Mouse (Mus musculus) CD4-positive, CD25-positive, alpha-beta regulatory T cell, adult 4 months (primary cell): Measurements from ENCODE around the gene Il13. TPM values are rescaled to one million over a fixed set of nuclear protein-coding genes. Genes with fewer than 3 reads are reported as not detected.

Experiments
- ATAC-seq: one replicate; pipeline ENCODE4 v1.8.0; 2017
- polyA plus RNA-seq, 2 experiments: library from polyadenylated mRNA; unstranded; fragments of 100-300 nt; shearing (Covaris generic); gene quantifications; one replicate each; pipeline ENCODE4 v1.2.1; 2017

Il13 gene
- polyA plus RNA-seq, 2 experiments from 2014 or later = not detected

DNA sequence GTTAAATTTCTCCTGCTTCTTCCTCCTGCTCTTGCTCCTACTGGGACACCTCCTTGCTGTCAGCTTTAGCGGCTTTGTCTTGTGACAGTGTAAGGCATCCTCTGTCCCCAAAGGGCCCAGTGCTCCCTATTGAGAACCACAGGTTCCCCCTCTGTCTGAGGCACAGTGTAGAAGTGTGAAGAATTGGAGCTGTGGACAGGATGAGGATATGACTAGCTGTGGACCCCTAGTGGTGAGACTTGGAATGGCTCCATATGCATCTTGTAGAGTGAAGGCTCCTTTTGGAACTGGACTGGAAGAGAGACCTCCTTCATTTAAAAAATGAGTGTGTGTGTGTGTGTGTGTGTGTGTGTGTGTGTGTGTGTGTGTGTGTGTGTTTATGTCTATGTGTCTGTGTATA lies 6.6 kb downstream of the Il13 start:
- peak; percentile 76 for ATAC-seq

DNA sequence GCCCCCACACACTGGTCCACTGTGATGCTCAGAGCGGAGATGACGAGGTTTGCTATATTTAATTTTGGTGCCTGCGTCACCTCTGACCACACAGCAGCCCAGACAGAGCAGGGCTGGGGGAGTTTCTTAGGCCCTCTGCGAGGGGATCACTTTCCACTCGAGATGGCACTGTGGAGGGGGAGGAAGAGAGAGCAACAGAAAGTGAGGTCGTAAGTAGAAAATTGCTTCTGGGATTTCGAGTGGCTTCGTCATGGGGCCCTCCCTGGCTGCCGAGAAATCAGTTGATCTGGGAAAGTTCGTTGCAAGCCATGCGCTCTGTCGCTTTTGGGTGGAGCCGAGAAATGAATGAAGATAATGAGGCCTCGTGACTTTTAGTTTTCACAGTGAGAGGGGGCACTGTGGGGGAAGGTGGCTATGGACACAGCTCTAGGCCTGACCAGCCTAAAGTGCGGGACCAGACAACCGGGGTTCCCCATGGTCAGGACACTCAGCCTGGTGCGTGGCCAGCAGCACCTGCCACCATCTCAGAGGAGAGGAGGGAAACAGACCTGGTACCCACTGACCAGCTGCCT lies 7.6 kb downstream of the Il13 start:
- ATAC-seq = no peak

DNA sequence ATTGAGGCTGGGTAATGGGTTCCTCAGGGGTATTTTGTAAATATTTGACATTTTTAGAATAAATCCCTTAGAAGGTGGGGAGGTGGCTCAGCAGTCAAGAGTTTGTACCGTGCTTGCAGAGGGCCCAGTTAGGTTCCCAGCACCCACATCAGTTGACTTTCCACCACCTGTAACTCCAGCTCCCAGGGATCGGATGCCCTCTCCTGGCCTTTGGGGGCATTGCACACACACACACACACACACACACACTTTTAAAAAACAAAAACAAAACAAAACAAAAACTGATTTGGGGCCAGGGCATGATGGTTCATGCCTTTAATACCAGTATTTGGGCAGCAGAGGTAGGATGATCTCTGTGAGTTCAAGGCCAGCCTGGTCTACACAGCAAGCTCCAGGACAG lies 10.4 kb downstream of the Il13 start:
- ATAC-seq = no peak

DNA sequence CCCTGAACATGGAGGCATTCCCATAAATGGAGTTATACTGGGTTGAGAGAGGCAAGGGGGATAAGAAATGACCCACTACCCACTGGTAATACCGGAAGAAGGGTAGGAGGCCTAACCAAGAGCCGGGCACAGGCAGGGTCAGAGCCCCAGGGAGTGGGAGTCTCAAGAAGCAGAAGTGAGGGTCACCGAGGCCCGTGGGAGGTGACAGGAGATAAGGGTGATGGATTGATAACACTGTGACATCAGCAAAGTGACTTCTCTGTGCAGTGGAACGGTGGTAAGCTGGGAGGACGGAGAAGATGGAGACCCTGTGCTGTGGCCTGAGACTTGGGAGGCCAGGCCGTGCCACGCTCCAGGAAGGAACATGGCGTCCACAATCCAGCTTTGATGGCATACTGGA lies 10.9 kb downstream of the Il13 start:
- no peak for ATAC-seq

DNA sequence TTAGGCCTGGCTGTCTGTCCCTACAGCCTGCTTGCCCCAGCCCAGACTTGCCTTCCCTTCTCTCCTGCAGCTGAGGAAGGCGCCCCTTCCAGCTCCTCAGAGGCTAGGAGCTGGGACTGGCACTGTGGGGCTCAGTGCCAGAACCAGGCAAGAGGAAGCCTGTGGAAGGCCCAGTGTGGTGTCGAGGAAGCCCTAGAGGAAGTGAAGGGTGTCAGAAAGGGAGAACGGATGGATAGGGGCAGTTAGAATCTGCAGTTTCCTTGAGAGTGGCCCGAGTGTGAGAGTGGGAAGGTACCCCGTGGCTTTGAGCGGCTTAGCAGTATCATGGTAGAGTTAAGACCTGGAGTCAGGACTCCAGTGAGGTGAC lies 12.1 kb downstream of the Il13 start:
- ATAC-seq = no peak

DNA sequence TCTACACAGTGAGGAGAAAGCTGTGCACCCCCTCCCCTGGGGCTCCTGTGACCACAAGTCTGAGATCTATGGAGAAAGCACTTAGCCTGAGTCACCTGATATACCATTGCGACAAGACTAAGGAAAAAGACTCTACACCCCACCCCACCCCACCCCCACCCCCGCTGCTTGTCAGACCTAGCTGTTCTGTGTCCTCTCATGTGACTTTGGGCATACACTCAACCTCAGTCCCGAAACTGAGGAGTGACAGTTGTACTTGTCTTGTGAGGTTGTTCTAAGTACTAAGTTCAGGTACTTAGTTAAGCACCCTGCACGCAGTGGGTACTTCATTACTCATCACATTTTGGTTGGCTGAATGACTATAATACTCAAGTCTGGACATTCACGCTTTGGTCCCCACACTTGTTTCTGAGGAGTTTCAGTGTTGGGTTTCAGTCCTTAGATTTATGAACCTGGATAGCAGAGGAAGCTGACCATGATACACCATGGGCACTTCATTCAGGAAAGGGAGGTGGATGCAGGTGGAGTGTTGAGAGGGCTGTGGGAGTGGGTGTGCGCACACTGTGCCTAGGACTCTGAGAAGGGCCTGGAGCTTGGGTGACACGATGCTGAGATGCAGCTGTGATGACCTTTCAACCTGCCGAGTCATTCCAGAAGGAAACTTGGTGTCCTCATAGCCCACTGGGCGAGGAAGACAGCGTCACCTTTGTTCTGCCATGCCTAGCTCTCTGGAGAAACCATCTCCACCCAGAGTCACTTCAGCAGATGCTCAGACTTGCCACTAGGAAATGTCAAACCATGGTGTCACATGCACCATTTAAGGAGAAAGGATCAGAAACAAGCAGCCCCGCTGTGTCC lies 12.7 kb downstream of the Il13 start:
- ATAC-seq = no peak

DNA sequence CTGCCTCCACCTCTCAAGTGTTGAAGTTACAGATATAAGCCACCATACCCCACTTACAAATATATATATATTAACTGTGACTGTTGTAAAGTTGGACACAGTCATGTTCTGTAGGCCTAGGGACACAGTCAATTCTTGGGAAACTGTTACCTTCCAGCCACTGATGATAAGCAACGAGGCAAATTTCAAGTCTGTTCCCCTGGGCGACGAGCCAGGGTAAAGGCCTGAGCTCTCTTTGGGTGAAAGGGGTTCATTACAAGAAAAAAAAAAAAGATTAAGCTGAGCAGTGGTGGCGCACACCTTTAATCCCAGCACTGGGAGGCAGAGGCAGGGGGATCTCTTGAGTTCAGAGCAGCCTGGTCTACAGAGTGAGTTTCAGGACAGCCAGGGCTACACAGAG lies 14.4 kb downstream of the Il13 start:
- ATAC-seq = no peak

DNA sequence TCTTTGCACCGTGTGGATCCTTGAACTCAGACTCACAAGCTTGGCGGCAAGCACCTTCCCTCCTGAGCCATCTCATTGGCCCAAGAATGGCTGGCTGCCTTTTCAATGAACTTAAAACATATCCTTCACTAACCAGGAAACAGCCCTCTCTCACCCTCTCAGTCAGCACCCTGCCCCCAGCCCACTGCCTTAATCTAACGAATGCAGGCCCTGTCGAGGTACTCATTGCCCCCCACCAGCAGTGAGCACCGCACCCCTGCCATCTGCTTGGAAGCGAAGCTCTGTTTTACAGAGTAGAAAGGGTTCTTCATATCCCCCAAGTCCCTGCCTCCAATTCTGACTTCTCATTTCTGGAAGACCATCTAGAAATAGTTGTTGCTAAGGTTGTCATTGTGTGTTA lies 15.1 kb downstream of the Il13 start:
- no peak for ATAC-seq

DNA sequence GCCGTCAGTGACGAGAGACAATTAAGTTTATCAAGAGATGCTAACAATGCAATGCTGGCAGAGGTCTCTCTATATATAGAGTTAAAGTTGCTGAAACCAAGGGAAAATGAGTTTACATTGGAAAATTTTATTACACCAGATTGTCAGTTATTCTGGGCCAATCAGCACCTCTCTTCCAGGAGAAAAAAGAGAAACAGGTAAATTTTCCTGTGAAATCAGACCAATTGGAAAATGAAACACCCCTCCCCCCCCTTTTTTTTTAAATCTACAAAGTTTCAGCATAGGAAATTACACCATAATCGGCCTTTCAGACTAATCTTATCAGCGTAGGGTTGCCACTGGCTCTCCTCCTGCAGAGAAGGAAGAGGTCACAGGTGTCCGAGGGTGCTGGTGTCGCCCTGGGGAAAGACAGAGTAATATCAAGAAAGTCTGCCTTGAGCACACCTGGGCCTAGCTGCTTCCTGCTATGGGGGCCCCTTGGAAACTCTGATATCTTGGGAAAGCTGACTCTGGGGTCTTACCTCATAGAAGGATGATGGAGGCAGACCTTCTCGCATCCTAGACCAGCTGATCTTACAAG lies 15.8 kb downstream of the Il13 start, which contains the start of gene Il4:
Gene Il4 (minus strand): TSS at position 51 of the 580 bp plus-strand sequence.
- ATAC-seq = no peak

DNA sequence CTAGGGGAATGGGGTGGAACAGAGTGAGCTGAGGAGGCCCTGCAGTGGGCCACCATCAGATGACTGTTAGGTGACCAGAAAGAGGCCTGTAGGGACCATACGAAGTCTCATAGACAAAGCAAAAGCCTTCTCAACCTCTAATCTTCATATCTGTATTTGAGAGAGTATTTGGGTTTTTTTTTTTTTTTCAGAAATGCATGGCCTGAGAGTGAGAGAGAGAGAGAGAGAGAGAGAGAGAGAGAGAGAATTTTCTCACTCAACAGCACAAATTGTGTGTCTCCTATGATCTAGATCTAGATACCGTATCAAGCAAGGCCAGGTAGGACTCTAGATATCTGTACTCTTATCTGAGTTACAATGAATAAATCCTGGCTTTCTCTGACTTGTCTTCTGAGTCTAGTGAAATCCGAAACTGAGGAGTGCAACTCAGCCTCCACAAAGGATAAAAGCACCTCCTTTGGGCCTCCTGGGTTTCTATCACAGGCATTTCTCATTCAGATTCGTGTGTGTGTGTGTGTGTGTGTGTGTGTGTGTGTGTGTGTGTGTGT lies 16.9 kb downstream of the Il13 start:
- ATAC-seq = no peak

DNA sequence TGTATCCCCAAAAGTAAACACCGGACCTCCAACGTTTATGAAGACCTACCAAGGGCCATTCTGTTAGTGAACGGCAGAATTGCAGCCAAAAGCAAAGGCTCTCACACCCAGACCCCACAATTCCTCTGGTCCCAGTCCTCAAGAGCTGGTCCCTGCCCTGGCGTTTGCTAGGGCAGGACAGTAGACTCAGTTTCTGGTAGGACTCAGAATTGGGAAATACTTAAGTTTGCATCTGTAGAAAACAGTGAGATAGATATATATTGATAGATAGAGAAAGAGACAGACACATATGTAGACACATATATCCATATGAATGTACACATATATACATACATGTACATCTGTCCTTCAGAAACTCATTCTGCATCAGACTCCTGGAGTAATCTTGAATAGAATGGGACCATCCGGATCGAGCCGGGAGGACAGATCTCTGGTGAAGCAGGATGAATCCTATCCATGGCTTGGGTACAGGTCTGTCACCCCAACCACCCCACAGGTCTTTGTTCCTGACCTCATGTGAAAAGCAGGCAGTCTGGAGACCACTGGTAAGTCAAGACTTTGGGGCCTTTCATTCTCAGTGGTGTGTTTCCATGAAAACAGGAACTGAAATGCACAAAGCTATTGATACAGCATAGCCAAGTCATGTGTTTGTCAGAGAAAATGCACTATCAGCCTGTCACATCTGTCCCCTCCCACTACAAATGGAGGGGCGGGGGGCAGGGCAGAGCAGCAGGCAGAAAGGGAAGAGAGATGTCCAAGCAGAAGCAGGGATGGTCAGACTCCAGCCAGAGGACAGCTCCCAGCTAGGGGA lies 17.5 kb downstream of the Il13 start:
- ATAC-seq = peak; percentile 43

DNA sequence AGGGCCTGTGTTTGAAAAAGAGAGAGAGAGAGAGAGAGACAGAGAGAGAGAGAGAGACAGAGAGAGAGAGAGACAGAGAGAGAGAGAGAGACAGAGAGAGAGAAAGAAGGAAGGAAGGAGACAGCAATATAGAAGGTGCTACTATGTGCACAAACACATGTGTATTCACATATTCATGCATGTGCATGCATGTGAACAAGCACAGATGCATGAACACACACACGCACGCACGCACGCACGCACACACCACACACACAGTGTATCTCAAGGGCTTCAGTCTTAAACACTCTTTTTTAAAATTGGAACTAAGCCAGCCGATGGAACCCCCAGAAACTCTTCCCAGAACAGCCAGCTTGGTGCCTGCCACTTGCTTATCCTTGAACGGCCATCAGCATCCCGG lies 18.9 kb downstream of the Il13 start:
- ATAC-seq = no peak

DNA sequence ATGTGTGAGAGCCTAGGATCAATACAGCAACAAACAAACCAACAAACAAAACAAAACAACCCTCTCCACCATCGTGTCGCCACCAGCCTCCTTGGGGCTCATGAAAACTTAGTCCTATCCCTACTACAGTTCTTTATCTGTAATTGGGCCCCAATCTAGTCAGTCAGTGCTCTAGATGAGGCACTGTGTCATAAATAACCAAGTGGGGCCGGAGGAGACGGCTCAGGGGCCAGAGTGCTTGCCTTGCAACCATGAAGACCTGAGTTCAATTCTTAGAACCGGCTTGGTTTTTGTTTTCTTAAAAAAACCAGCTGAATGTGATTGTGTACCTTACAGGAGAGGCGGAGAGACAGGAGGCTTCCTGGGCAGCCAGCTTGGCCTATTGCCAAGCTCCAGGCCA lies 19.3 kb downstream of the Il13 start:
- no peak for ATAC-seq

DNA sequence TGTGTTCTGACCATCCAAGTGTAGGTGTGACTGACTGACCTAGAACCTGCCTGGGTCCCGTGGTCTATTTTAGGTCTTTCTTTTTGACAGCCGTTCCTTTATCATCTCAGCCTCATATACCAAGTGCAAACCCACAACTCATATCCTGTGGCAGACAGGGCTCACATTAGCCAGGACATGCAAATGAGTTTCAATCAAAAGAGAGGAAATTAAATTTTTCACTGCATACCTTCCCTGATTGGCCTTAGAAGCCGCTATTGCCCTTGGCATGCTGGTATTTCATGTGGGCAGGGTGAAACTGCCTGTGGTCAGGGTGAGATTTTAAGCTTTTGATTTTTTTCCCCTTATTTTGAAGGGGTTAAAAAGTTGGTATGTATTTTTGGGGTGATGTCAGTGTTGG lies 24.8 kb downstream of the Il13 start:
- ATAC-seq = peak; percentile 70

DNA sequence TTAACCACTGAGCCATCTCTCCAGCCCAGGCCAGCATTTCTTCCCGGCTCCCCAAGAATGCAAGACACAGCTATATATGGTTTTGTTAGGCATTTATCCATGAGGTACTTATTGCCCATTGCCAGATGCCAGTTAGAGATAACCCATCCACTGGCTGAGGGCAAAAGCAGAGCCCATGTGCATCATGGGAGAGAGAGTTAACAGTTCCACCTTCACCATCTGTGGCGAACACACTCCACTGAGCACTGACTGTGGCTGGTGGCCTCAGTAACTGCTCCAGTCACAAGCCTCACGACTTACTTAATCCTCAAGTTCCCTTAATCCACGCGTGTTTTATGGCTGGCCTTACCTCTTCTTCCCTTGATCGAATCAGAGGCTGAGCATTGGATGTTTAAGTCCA lies 25.3 kb downstream of the Il13 start:
- ATAC-seq = no peak

DNA sequence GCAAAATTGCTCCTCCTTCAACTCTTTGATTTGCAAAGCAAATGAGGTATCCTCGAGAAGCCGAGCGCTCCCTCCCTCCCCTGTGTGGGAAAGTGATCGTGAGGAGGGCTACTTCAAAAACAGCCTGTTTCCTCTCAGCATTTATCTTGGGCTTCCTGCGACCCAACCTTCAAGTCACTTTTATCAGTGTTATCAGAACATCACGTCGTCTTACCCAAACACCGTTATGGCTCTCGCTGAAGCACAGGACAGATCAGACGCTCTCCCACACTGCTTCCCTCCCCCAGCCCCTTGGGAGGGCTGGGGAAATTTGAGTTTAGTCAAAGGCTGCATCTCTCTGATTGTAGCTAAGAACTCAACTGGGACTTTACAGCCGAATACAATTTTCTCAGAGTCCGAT lies 28.9 kb downstream of the Il13 start:
- peak; percentile 58 for ATAC-seq

DNA sequence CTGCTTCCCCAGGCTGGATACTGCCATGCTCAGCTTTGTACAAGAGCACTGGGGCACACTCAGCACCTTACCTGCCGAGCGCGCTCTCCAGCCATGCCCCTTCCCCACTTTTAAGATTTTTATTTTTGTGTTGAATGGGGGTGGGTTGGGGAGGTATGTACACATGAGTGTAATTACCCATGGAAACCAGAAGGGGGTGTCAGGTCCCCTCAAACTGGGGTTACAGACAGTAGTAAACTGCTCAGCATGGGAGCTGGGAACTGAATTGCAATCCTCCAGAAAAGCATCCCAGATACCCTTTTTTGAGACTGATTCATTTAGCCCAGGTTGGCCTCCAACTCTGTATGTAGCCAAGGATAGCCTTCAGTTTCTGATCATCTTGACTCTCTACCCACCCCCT lies 29.5 kb downstream of the Il13 start:
- ATAC-seq = no peak

DNA sequence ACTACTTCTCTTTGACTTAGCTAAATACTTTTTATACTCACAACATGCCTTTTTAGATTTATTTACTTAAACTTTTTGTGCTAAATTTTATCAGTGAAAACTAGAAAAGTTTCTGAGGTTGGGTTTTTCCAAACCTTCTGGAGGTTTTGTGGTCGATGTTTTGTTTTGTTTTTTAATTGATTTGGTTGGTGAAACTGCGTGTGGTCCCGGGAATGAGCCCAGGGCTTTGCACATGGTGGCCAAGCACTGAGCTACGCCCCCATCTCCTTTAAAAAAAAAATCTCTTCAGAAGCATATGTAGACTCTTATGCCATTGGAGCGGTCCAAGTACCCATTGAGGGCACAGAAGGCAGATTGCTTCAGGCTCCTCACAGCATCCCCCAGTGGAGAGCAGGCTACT lies 43.4 kb downstream of the Il13 start:
- ATAC-seq = no peak

DNA sequence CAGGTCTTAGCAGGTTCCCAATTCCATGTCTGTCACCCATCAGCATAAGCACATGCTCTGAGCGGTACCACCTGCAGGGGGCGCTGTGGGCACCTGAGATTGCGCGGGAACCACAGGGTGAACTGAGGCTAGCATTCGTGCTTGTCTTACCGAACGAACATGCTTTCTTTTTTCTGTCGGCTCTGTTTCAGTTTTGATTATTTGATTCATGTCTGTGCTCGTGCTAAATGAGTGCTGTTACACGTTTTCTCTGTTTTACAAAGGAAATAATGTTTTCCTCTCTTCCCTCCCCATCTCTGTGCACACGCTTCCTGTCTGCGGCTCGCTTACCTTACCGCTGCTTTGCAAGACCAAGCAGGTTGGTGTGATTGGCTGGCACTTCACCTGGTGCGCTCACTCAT lies 44.1 kb downstream of the Il13 start:
- ATAC-seq = peak; percentile 91

DNA sequence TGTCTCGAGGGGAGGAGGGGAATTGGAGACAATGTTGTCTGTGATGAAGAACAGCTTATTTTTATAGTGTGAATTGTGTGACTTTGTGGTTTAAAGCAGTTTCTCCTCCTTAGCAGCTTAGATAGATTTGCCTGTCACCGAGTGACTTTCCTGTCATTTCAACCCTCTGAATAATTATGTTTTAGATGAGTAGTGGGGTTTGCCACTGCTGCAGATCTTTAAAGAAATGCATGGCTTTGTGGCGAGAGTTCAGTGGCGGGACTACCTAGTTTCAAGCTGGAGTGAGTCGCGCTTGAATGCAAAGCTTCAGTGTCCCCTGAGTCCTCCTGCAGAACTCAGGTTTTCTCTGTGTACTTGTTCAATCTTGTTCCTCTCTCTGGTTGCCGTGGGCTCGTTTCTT lies 46.2 kb downstream of the Il13 start:
- no peak for ATAC-seq

DNA sequence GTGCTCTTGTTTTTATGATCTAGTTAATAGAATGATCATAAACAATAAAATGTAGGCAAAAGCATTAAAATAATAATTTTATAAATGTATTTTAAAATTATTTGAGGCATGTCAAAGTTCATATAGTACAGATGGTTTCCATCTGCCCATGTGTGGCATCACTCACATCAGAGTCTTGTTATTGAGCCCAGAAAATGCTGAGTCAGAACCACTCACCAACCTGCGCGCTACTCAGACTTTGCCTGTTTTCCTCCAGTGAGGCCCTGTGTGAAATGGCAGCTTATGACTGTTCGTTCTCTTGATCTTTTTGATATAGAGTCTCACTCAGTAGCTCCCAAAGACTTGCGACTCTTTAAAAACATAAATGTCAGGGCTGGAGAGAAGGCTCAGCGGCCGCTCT lies 49.0 kb downstream of the Il13 start:
- ATAC-seq = no peak

DNA sequence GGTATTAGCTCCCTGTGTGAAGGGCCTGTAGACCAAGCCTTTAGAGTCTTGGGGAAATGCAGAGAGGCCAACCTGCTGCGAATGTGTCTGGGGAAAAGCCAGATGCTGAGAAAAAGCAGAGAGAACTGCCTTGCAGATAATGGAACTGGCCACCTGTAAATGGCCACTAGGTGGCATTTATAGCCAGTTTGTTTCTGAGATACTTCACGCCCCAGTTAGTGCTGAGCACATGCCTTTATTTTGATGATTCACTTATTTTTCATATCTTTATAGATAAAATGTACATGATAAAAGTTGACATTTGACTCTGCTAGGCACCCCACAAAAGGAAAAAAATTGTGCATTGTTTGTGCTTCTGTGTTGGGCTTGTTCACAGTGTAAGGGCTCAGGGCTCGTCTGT lies 49.7 kb downstream of the Il13 start:
- peak; percentile 51 for ATAC-seq

DNA sequence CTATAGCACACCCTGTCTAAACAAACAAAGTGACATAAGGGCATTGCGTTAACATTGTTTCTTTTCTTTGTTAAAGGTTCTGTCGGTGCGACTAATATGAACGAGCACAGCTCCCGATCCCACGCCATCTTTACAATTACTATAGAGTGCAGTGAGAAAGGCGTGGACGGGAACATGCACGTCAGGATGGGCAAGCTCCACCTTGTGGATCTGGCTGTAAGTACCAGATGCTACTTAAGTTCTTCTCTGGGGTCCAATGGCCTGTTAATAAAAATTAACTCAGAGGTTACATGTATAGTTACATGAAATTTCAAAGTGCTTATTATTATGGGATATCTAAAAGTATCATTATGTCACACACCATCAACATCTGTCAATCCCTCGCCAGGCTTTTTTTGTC lies 51.4 kb downstream of the Il13 start:
- ATAC-seq = no peak
